Mouse (Mus musculus) ES-E14 (cell line): Measurements from ENCODE around the gene Dmbt1. TPM values are rescaled to one million over a fixed set of nuclear protein-coding genes. Genes with fewer than 3 reads are reported as not detected.

Experiments used
- DNase-seq: peaks from one replicate; pipeline ENCODE4 v3.0.0-alpha.2; 2013; ENCODE audit warnings: low read depth, low spot score
- H3K27ac ChIP-seq: 2 replicates; pipeline ENCODE4 v1.5.1; 2012; ENCODE audit warnings: low read depth, mild to moderate bottlenecking, low read length, moderate library complexity, mixed read lengths; ENCODE audit not compliant: poor library complexity, insufficient read depth, severe bottlenecking
- H3K36me3 ChIP-seq: 2 replicates; pipeline ENCODE4 v1.6.1; 2012; ENCODE audit warnings: mild to moderate bottlenecking, low read length, moderate library complexity, mixed read lengths; ENCODE audit not compliant: control insufficient read depth, poor library complexity, insufficient read depth, severe bottlenecking
- H3K4me1 ChIP-seq, 2 experiments: fragments of 150-350 bp in 1 of 2; sonication (generic) in 1 of 2; 2 replicates each; pipeline ENCODE4 v1.6.1; 2012; ENCODE audit warnings: low read length in 2 of 2, mild to moderate bottlenecking in 1 of 2, mixed read lengths in 1 of 2; ENCODE audit not compliant: control insufficient read depth in 2 of 2, insufficient read depth in 2 of 2, poor library complexity in 1 of 2
- H3K4me3 ChIP-seq, 2 experiments: fragments of 150-350 bp in 1 of 2; sonication (generic) in 1 of 2; 2 replicates each; pipeline ENCODE4 v1.5.1; 2012; ENCODE audit warnings: low read length in 2 of 2, low read depth in 1 of 2, mild to moderate bottlenecking in 1 of 2, mixed read lengths in 1 of 2; ENCODE audit not compliant: insufficient read depth in 1 of 2, poor library complexity in 1 of 2, severe bottlenecking in 1 of 2
- H3K9ac ChIP-seq: 2 replicates; pipeline ENCODE4 v1.6.1; 2012; ENCODE audit warnings: low read depth, mild to moderate bottlenecking, low read length, mixed read lengths; ENCODE audit not compliant: poor library complexity, insufficient read depth, severe bottlenecking
- H3K9me3 ChIP-seq: fragments of 150-350 bp; sonication (generic); 2 replicates; pipeline ENCODE4 v1.6.1; 2012; ENCODE audit warnings: low read depth, mild to moderate bottlenecking, low read length; ENCODE audit not compliant: control insufficient read depth, insufficient read depth
- CHD2 ChIP-seq: IDR thresholded peaks from 2 replicates; pipeline ENCODE4 v1.6.1; 2014; ENCODE audit warnings: mild to moderate bottlenecking, low read depth, low read length, inconsistent platforms
- HCFC1 ChIP-seq: IDR thresholded peaks from 2 replicates; pipeline ENCODE4 v1.6.1; 2012; ENCODE audit warnings: low read length, inconsistent platforms, borderline replicate concordance; ENCODE audit not compliant: insufficient read depth
- MAFK ChIP-seq: IDR thresholded peaks from 2 replicates; pipeline ENCODE4 v1.6.1; 2014; ENCODE audit warnings: mild to moderate bottlenecking, low read depth, low read length, inconsistent platforms; ENCODE audit not compliant: insufficient read depth
- ZC3H11A ChIP-seq: IDR thresholded peaks from 2 replicates; pipeline ENCODE4 v1.6.1; 2012; ENCODE audit warnings: low read depth, mild to moderate bottlenecking, inconsistent platforms, low read length, borderline replicate concordance
- ZNF384 ChIP-seq: IDR thresholded peaks from 2 replicates; pipeline ENCODE4 v1.6.1; 2012; ENCODE audit warnings: low read depth, low read length, inconsistent platforms
- in situ Hi-C, 2 experiments: fragments of 600-800 bp; cut with MboI; formaldehyde crosslinking; loops; one replicate each; pipeline ENCODE4 v1.15.1; 2025; ENCODE audit warnings: low sequenced_read_pairs in 2 of 2, inconsistent platforms in 1 of 2; ENCODE audit not compliant: unreplicated experiment in 2 of 2
- total RNA-seq: library from RNA; depleted of rRNA; stranded (reverse); fragments of 300-350 nt; gene quantifications from 2 replicates; pipeline ENCODE4 v1.2.3, GENCODE M21; 2012

Gene Dmbt1
- total RNA-seq, 1 experiment: 0.27 TPM

DNA sequence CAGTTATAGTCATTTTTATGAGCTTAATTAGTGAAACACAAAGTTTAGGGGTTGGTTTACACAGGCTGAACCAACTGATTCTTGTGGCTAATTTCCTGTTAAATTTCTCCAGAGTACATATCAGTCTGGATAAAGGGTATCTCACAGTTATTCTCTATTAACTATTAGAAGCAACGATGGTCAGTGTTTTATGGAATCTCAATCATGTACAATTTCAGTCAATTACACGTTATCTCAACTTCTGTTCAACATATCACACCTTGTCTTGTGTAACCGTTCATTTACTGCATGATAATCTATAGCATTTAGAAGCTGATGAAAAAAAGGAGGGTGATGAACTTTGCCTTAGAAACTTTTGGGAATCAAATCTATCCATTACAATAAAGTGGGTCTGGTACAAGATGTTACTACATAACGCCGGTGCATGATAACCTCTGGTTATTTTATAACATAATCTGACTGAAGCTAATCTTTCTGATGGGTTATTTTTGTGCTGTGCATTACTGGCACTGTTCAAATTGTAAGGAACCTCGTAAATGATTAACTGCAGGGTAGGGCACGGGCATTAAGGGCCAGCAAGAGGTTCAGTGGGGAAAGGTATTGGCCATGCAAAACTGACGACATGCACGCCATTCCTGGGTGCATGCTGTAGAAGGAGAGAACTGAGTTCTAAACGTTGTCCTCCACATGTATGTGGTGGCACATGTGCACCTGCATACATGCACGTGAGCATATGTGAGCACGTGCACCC is 29.7 kb upstream of the Dmbt1 start:
- no peak overlapping the region for H3K27ac ChIP-seq
- no peak overlapping the region for H3K4me3 ChIP-seq
- no peak for DNase-seq
- H3K9me3 ChIP-seq: no peaks in the 10 kb centered on the region
- TF ChIP-seq ZNF384 (no peak), MAFK (no peak), CHD2 (no peak), ZC3H11A (no peak), HCFC1 (no peak)
- in situ Hi-C loops: no loop called here
- H3K36me3 ChIP-seq: no peaks in the 10 kb centered on the region
- no peaks in the 10 kb centered on the region for H3K4me1 ChIP-seq
- H3K9ac ChIP-seq: no peak overlapping the region

- in situ Hi-C loops: no loop called here
- Histone ChIP-seq H3K9me3 (no peaks in the 10 kb centered on the region), H3K4me3 (no peak overlapping the region), H3K27ac (no peak overlapping the region), H3K36me3 (no peaks in the 10 kb centered on the region), H3K9ac (no peak overlapping the region), H3K4me1 (no peaks in the 10 kb centered on the region)
- TF ChIP-seq MAFK (no peak), HCFC1 (no peak), ZC3H11A (no peak)
- no peak for DNase-seq
Measured at GRCm38 (mm10) chr7:131004071-131004470, 27.8 kb upstream of the Dmbt1 start.

DNA sequence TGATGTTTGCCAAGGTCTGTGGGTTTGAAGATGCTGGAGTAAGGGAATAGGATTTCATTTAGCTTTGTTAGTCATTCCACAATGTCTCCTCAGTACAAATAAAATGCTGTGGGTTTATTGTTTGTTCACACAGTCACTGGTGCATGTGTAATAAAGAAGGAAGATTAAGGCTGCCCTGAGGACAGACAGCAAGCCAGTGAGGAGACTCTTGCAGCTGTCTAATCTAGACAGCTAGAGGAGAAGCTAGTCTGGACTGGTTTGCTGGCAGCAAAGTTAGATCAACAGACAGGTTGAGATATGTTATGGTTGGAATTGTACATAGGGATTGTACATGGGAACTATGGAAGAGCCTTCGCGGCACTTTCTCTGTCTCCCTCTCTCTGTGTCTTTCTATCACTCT is 24.6 kb upstream of the Dmbt1 start:
- Histone ChIP-seq H3K4me3 (no peak overlapping the region), H3K9me3 (no peaks in the 10 kb centered on the region), H3K27ac (no peak overlapping the region), H3K9ac (no peak overlapping the region), H3K4me1 (no peaks in the 10 kb centered on the region), H3K36me3 (no peaks in the 10 kb centered on the region)
- in situ Hi-C loops: no loop called here
- no peak for DNase-seq
- no peak for TF ChIP-seq HCFC1
- no peak for TF ChIP-seq MAFK
- TF ChIP-seq ZC3H11A: no peak
- no peak for TF ChIP-seq ZNF384
- no peak for TF ChIP-seq CHD2

DNA sequence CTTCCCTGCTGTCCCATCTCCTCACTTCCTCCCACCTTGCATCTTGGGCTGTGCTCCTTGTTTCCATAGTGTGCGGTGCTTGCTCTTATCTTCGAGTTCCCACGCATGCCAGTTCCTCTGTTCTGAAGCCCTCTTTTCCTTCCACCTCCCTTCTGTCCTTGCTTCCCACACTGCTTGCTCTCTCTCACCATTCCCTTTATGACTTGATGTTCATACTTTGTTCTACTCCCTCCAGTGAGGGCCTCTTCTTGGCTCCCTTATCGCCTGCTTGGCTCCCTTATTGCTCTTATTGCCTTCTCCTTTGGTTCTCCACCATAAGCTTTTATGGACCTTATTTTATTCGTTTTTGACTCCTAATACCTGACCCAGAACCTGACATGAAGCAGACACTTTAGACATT is 22.7 kb upstream of the Dmbt1 start:
- no peaks in the 10 kb centered on the region for H3K36me3 ChIP-seq

GRCm38 (mm10) chr7:131011901-131012300 is 20.0 kb upstream of the Dmbt1 start:
- Histone ChIP-seq H3K4me1 (no peaks in the 10 kb centered on the region), H3K36me3 (no peaks in the 10 kb centered on the region), H3K27ac (no peak overlapping the region), H3K9ac (no peak overlapping the region), H3K9me3 (no peaks in the 10 kb centered on the region), H3K4me3 (no peak overlapping the region)
- TF ChIP-seq ZC3H11A (no peak), ZNF384 (no peak), MAFK (no peak), CHD2 (no peak), HCFC1 (no peak)
- no peak for DNase-seq
- in situ Hi-C loops: no loop called here

More for the DNA sequence above, 22.7 kb upstream of the Dmbt1 start:
- Histone ChIP-seq H3K9me3 (no peaks in the 10 kb centered on the region), H3K9ac (no peak overlapping the region), H3K27ac (no peak overlapping the region), H3K4me3 (no peak overlapping the region), H3K4me1 (no peaks in the 10 kb centered on the region)
- TF ChIP-seq ZC3H11A: no peak
- no peak for TF ChIP-seq ZNF384
- no peak for TF ChIP-seq CHD2
- TF ChIP-seq HCFC1: no peak
- TF ChIP-seq MAFK: no peak
- in situ Hi-C loops: no loop called here
- DNase-seq: no peak
